Mouse (Mus musculus) induced T-regulatory cell, adult 2 months (primary cell): ENCODE results near the gene Prkce.

Experiments
- DNase-seq: peaks from one replicate; pipeline ENCODE4 v3.0.0-alpha.2; 2012; ENCODE audit warnings: low read depth

Gene Prkce

GRCm38 (mm10) chr17:86414608-86415007 is 247.0 kb downstream of the Prkce start:
- no peak for DNase-seq

GRCm38 (mm10) chr17:86415989-86416388 is 248.4 kb downstream of the Prkce start:
- no peak for DNase-seq

GRCm38 (mm10) chr17:86418334-86418733 is 250.7 kb downstream of the Prkce start:
- DNase-seq, result no peak

- no peak for DNase-seq
Observed at GRCm38 (mm10) chr17:86419199-86419598, 251.6 kb downstream of the Prkce start.

- no peak for DNase-seq
Observed at GRCm38 (mm10) chr17:86420646-86421338, 253.2 kb downstream of the Prkce start.

GRCm38 (mm10) chr17:86422023-86422422 is 254.4 kb downstream of the Prkce start:
- DNase-seq, result no peak

GRCm38 (mm10) chr17:86429877-86430276 is 262.3 kb downstream of the Prkce start:
- no peak for DNase-seq

- no peak for DNase-seq
Observed at GRCm38 (mm10) chr17:86433117-86433516, 265.5 kb downstream of the Prkce start.

GRCm38 (mm10) chr17:86433813-86434212 is 266.2 kb downstream of the Prkce start:
- no peak for DNase-seq

- DNase-seq, result no peak
Observed at GRCm38 (mm10) chr17:86434781-86435180, 267.2 kb downstream of the Prkce start.

- DNase-seq, result no peak
Observed at GRCm38 (mm10) chr17:86435570-86435969, 268.0 kb downstream of the Prkce start.

GRCm38 (mm10) chr17:86435984-86436383 is 268.4 kb downstream of the Prkce start:
- no peak for DNase-seq

GRCm38 (mm10) chr17:86436583-86437370 is 269.2 kb downstream of the Prkce start:
- no peak for DNase-seq

- peak; percentile 76 for DNase-seq
Observed at GRCm38 (mm10) chr17:86437516-86438277, 270.1 kb downstream of the Prkce start.

GRCm38 (mm10) chr17:86438278-86438661 is 270.7 kb downstream of the Prkce start:
- no peak for DNase-seq

- no peak for DNase-seq
Observed at GRCm38 (mm10) chr17:86438763-86439162, 271.2 kb downstream of the Prkce start.

- no peak for DNase-seq
Observed at GRCm38 (mm10) chr17:86441098-86441497, 273.5 kb downstream of the Prkce start.

- no peak for DNase-seq
Observed at GRCm38 (mm10) chr17:86443886-86444285, 276.3 kb downstream of the Prkce start.

- peak; percentile 95 for DNase-seq
Observed at GRCm38 (mm10) chr17:86444578-86445419, 277.2 kb downstream of the Prkce start.

GRCm38 (mm10) chr17:86445420-86445720 is 277.8 kb downstream of the Prkce start:
- DNase-seq, result no peak

GRCm38 (mm10) chr17:86445900-86446299 is 278.3 kb downstream of the Prkce start:
- DNase-seq, result no peak

GRCm38 (mm10) chr17:86447101-86447598 is 279.6 kb downstream of the Prkce start:
- DNase-seq, result peak; percentile 44
